Mouse (Mus musculus) cerebellum, adult 2 months (tissue): ENCODE data around the gene Cpne4.

Source experiments
- CTCF ChIP-seq: fragments of 200-500 bp; IDR thresholded peaks from 2 replicates; pipeline ENCODE4 v1.5.1; 2011; ENCODE audit warnings: low read depth, mild to moderate bottlenecking, control low read depth, low read length, moderate library complexity, borderline replicate concordance; ENCODE audit not compliant: insufficient read depth
- POLR2A ChIP-seq: fragments of 200-500 bp; IDR thresholded peaks from 2 replicates; pipeline ENCODE4 v1.6.1; 2011; ENCODE audit warnings: low read length, control low read depth, borderline replicate concordance; ENCODE audit not compliant: insufficient read depth

- TF ChIP-seq CTCF (no peak), POLR2A (no peak)
Observed at GRCm38 (mm10) chr9:104890517-104890916, 343.4 kb downstream of the Cpne4 start.
